Mouse (Mus musculus) hindbrain, embryonic 14.5 days (tissue): ENCODE measurements around the gene Edem3. TPM values are rescaled to one million over a fixed set of nuclear protein-coding genes. Genes with fewer than 3 reads are reported as not detected.

Experiments
- ATAC-seq: fragments of 200-750 bp; cut with Nextera tagmentation; 2 replicates; pipeline ENCODE4 v1.8.0; 2017; ENCODE audit warnings: moderate number of reproducible peaks, mild to moderate bottlenecking, moderate TSS enrichment, moderate library complexity; ENCODE audit not compliant: low FRiP score
- DNase-seq: peaks from one replicate; pipeline ENCODE4 v3.0.0-alpha.2; 2015; ENCODE audit warnings: low spot score
- H3K27ac ChIP-seq: fragments of 300-500 bp; sonication (generic); 2 replicates; pipeline ENCODE4 v1.5.1; 2014; ENCODE audit warnings: mild to moderate bottlenecking, moderate library complexity
- H3K27me3 ChIP-seq: fragments of 300-500 bp; sonication (generic); 2 replicates; pipeline ENCODE4 v1.6.1; 2014; ENCODE audit warnings: mild to moderate bottlenecking, low read length, mixed read lengths; ENCODE audit not compliant: control insufficient read depth, insufficient read depth
- H3K36me3 ChIP-seq: fragments of 300-500 bp; sonication (generic); replicated peaks from 2 replicates; pipeline ENCODE4 v1.6.1; 2014; ENCODE audit not compliant: control insufficient read depth, insufficient read depth
- H3K4me1 ChIP-seq: fragments of 300-500 bp; sonication (generic); replicated peaks from 2 replicates; pipeline ENCODE4 v1.6.1; 2014; ENCODE audit warnings: antibody characterized with exemption, low read length, mixed read lengths; ENCODE audit not compliant: control insufficient read depth, insufficient read depth
- H3K4me2 ChIP-seq: fragments of 300-500 bp; sonication (generic); replicated peaks from 2 replicates; pipeline ENCODE4 v1.6.1; 2014; ENCODE audit warnings: mild to moderate bottlenecking, moderate library complexity
- H3K4me3 ChIP-seq: fragments of 300-500 bp; sonication (generic); replicated peaks from 2 replicates; pipeline ENCODE4 v1.5.1; 2014; ENCODE audit warnings: mild to moderate bottlenecking, low read length
- H3K9ac ChIP-seq: fragments of 300-500 bp; sonication (generic); 2 replicates; pipeline ENCODE4 v1.6.1; 2014
- H3K9me3 ChIP-seq: fragments of 300-500 bp; sonication (generic); 2 replicates; pipeline ENCODE4 v1.6.1; 2016; ENCODE audit warnings: low read length; ENCODE audit not compliant: control insufficient read depth
- WGBS: fragments of 180-500 bp; shearing (Covaris S2); extraction: QIAGEN DNeasy Blood & Tissue Kit; methylation state at CpG from one replicate; pipeline ENCODE4 v1.1.7; 2014; 5-methylcytosine and 5-hydroxymethylcytosine counted together
- polyA plus RNA-seq: library from polyadenylated mRNA; unstranded; fragments of >200 nt; fragmentation: Nextera tagmentation; extraction: Ambion mirVana; gene quantifications from 2 replicates; pipeline ENCODE4 v1.2.1, GENCODE M21; 2014

Gene Edem3
- polyA plus RNA-seq, 1 experiment from 2014 or later = 28.3 TPM

- DNase-seq (no peak), ATAC-seq (no peak)
- 55% methylated on average over 19 of the region's 19 CpGs for WGBS
Observed at GRCm38 (mm10) chr1:151845926-151846782, 91.0 kb downstream of the Edem3 start.

GRCm38 (mm10) chr1:151848286-151848685, 93.1 kb downstream of the Edem3 start:
- no peaks in the 10 kb centered on the region for H3K27me3 ChIP-seq
- no peak overlapping the region for H3K4me2 ChIP-seq
- ATAC-seq (no peak), DNase-seq (no peak)
- H3K27ac ChIP-seq = no peak overlapping the region
- H3K9me3 ChIP-seq = no peaks in the 10 kb centered on the region
- no peaks in the 10 kb centered on the region for H3K36me3 ChIP-seq
- WGBS = 95% methylated on average over 2 of the region's 2 CpGs
- no peak overlapping the region for H3K4me3 ChIP-seq
- H3K4me1 ChIP-seq = no peaks in the 10 kb centered on the region; the same call in 1 of the 2 replicates
- H3K9ac ChIP-seq = no peak overlapping the region

More at GRCm38 (mm10) chr1:151845926-151846782, 91.0 kb downstream of the Edem3 start:
- Histone ChIP-seq H3K9ac (no peak overlapping the region), H3K4me3 (no peak overlapping the region), H3K36me3 (no peaks in the 10 kb centered on the region), H3K27ac (peak overlapping the region; percentile 18; the same call in 1 of the 2 replicates), H3K27me3 (no peaks in the 10 kb centered on the region), H3K4me1 (no peaks in the 10 kb centered on the region; the same call in 1 of the 2 replicates), H3K9me3 (no peaks in the 10 kb centered on the region), H3K4me2 (no peak overlapping the region)

GRCm38 (mm10) chr1:151849993-151850608, 94.9 kb downstream of the Edem3 start:
- Histone ChIP-seq H3K27me3 (no peaks in the 10 kb centered on the region), H3K4me2 (no peak overlapping the region), H3K4me3 (no peak overlapping the region), H3K36me3 (no peaks in the 10 kb centered on the region), H3K27ac (no peak overlapping the region), H3K9ac (no peak overlapping the region), H3K4me1 (no peaks in the 10 kb centered on the region; the same call in 1 of the 2 replicates), H3K9me3 (no peaks in the 10 kb centered on the region)
- ATAC-seq = no peak
- no peak for DNase-seq
- WGBS = 84% methylated on average over 16 of the region's 16 CpGs

GRCm38 (mm10) chr1:151851051-151851848, 96.1 kb downstream of the Edem3 start:
- ATAC-seq = no peak
- Histone ChIP-seq H3K4me3 (no peak overlapping the region), H3K9ac (no peak overlapping the region), H3K36me3 (no peaks in the 10 kb centered on the region), H3K9me3 (no peaks in the 10 kb centered on the region), H3K27me3 (no peaks in the 10 kb centered on the region), H3K4me1 (no peaks in the 10 kb centered on the region; the same call in 1 of the 2 replicates), H3K4me2 (no peak overlapping the region), H3K27ac (no peak overlapping the region)
- DNase-seq = peak; percentile 27
- 81% methylated on average over 20 of the region's 20 CpGs for WGBS

GRCm38 (mm10) chr1:151851976-151852375, 96.8 kb downstream of the Edem3 start:
- Histone ChIP-seq H3K27me3 (no peaks in the 10 kb centered on the region), H3K9ac (no peak overlapping the region), H3K27ac (no peak overlapping the region), H3K4me2 (no peak overlapping the region), H3K36me3 (no peaks in the 10 kb centered on the region), H3K4me1 (no peaks in the 10 kb centered on the region), H3K9me3 (no peaks in the 10 kb centered on the region), H3K4me3 (no peak overlapping the region)
- ATAC-seq (no peak), DNase-seq (no peak)
- 20% methylated on average over 3 of the region's 3 CpGs for WGBS

GRCm38 (mm10) chr1:151855561-151855960, 100.4 kb downstream of the Edem3 start:
- H3K9ac ChIP-seq = no peak overlapping the region
- WGBS = 88% methylated on average over 1 of the region's 1 CpGs
- H3K4me1 ChIP-seq = no peaks in the 10 kb centered on the region
- H3K27me3 ChIP-seq = no peaks in the 10 kb centered on the region
- no peaks in the 10 kb centered on the region for H3K9me3 ChIP-seq
- H3K4me2 ChIP-seq = no peak overlapping the region
- ATAC-seq (no peak), DNase-seq (no peak)
- no peak overlapping the region for H3K27ac ChIP-seq
- H3K36me3 ChIP-seq = no peaks in the 10 kb centered on the region
- no peak overlapping the region for H3K4me3 ChIP-seq

GRCm38 (mm10) chr1:151858474-151858873, 103.3 kb downstream of the Edem3 start:
- WGBS = 94% methylated on average over 1 of the region's 1 CpGs
- Histone ChIP-seq H3K4me1 (no peaks in the 10 kb centered on the region), H3K9ac (no peak overlapping the region), H3K9me3 (no peaks in the 10 kb centered on the region), H3K27me3 (no peaks in the 10 kb centered on the region), H3K4me2 (no peak overlapping the region), H3K36me3 (no peaks in the 10 kb centered on the region), H3K4me3 (no peak overlapping the region), H3K27ac (no peak overlapping the region)
- ATAC-seq (no peak), DNase-seq (no peak)

- Histone ChIP-seq H3K36me3 (no peaks in the 10 kb centered on the region), H3K27me3 (no peaks in the 10 kb centered on the region), H3K4me3 (no peak overlapping the region), H3K27ac (no peak overlapping the region), H3K9me3 (no peaks in the 10 kb centered on the region), H3K4me1 (no peaks in the 10 kb centered on the region), H3K9ac (no peak overlapping the region), H3K4me2 (no peak overlapping the region)
- ATAC-seq (no peak), DNase-seq (no peak)
- 69% methylated on average over 20 of the region's 20 CpGs for WGBS
Observed at GRCm38 (mm10) chr1:151861334-151861995, 106.3 kb downstream of the Edem3 start.
